10 mouse cellular contexts compared by ENCODE assay signal in genomic region chr8:4730942-4731341, GRCm38 (mm10). TPM values are rescaled to one million over a fixed set of nuclear protein-coding genes. Genes with fewer than 3 reads are reported as not detected.
DNase-seq lines count a peak whose midpoint lies in the region; ATAC-seq and TF ChIP-seq lines count a peak whose summit lies in the region.
"Had no signal": no experiment of that assay in that cellular context is flagged by ENCODE, and none has a peak within 500 bp of the region (broad histone marks: within the 10 kb centered on the region; RNA-seq: fewer than 3 reads in every experiment).

No protein-coding gene starts in this region.

- H3K9ac ChIP-seq in kidney, embryonic 14.5 days (ENCODE audit: low read depth, low read length) = no peak overlapping the region
- H3K9ac ChIP-seq in liver, postnatal 0 days (replicated peaks) = no peak overlapping the region
- H3K9ac ChIP-seq in midbrain, embryonic 11.5 days (ENCODE audit: low read length) = no peak overlapping the region

- TF ChIP-seq CTCF in kidney, adult 2 months (conservative IDR thresholded peaks at IDR 0.05; ENCODE audit: insufficient read depth, insufficient read length, low read depth, low read length) = peak; percentile 39
- peak; percentile 68 for TF ChIP-seq CTCF in Patski (IDR thresholded peaks at IDR 0.05)
- TF ChIP-seq CTCF in liver, postnatal 0 days (IDR thresholded peaks at IDR 0.05; ENCODE audit: low read depth) = peak; percentile 57

- ATAC-seq in kidney, embryonic 14.5 days (ENCODE audit: low FRiP score, low TSS enrichment) = no peak
- ATAC-seq in Patski = no peak
- ATAC-seq in liver, postnatal 0 days = no peak
- ATAC-seq in midbrain, embryonic 11.5 days (ENCODE audit: low FRiP score) = no peak
- ATAC-seq: hindbrain, postnatal 0 days; midbrain, embryonic 16.5 days had no signal

- CTCF ChIA-PET in Patski (lab: Charles Lee) = interaction anchor here (1.3 kb wide), 2 partner anchors 10 to 48 kb away, joined by 3 to 5 read pairs; partner anchors contain the start of gene Shcbp1

- 65% methylated on average over 1 of the region's 1 CpGs for WGBS in kidney, adult 2 months
- 73% methylated on average over 1 of the region's 1 CpGs for WGBS in kidney, embryonic 14.5 days
- 74% methylated on average over 1 of the region's 1 CpGs for WGBS in liver, postnatal 0 days (ENCODE audit: insufficient replicate concordance)
- 75% methylated on average over 1 of the region's 1 CpGs for WGBS in midbrain, embryonic 11.5 days

- H3K4me1 ChIP-seq in kidney, adult 2 months (ENCODE audit: control insufficient read depth, insufficient read depth, low read length) = no peaks in the 10 kb centered on the region
- H3K4me1 ChIP-seq in kidney, embryonic 14.5 days (ENCODE audit: control insufficient read depth, insufficient read depth, low read length) = no peaks in the 10 kb centered on the region
- H3K4me1 ChIP-seq in liver, postnatal 0 days (ENCODE audit: insufficient read depth) = no peaks in the 10 kb centered on the region
- no peaks in the 10 kb centered on the region for H3K4me1 ChIP-seq in midbrain, embryonic 11.5 days (ENCODE audit: control insufficient read depth, insufficient read depth, low read length)

- no peaks in the 10 kb centered on the region for H3K36me3 ChIP-seq in kidney, adult 2 months (ENCODE audit: control insufficient read depth, insufficient read depth, low read length)
- peaks cover 3% of the 10 kb centered on the region; the same call in 1 of the 2 replicates for H3K36me3 ChIP-seq in kidney, embryonic 14.5 days (ENCODE audit: control insufficient read depth, insufficient read depth, low read length)
- H3K36me3 ChIP-seq in liver, postnatal 0 days (replicated peaks; ENCODE audit: insufficient read depth, low read length) = peaks cover 1% of the 10 kb centered on the region; the same call in 1 of the 2 replicates
- H3K36me3 ChIP-seq in midbrain, embryonic 11.5 days (ENCODE audit: control insufficient read depth, insufficient read depth, low read length) = peaks cover under 1% of the 10 kb centered on the region; the same call in 1 of the 2 replicates

- in situ Hi-C loops in Patski (cut with MboI; ENCODE audit: low pct_unique_long_range_greater_than_20kb) = no loop called here

- TF ChIP-seq POLR2A in kidney, adult 2 months (IDR thresholded peaks at IDR 0.05; ENCODE audit: low read depth, low read length) = no peak

- no peak overlapping the region for H3K4me3 ChIP-seq in kidney, adult 2 months (ENCODE audit: insufficient read depth, low read depth, low read length)
- H3K4me3 ChIP-seq in kidney, embryonic 14.5 days (ENCODE audit: low read length) = no peak overlapping the region
- H3K4me3 ChIP-seq in liver, postnatal 0 days (ENCODE audit: low read depth, low read length) = no peak overlapping the region
- H3K4me3 ChIP-seq in midbrain, embryonic 11.5 days (ENCODE audit: low read depth, low read length) = no peak overlapping the region
- H3K4me3 ChIP-seq: gastrocnemius, adult 2 months had no signal

- H3K27me3 ChIP-seq in kidney, adult 2 months (replicated peaks; ENCODE audit: control insufficient read depth, insufficient read depth, low read length) = no peaks in the 10 kb centered on the region
- no peaks in the 10 kb centered on the region for H3K27me3 ChIP-seq in kidney, embryonic 14.5 days (ENCODE audit: control insufficient read depth, insufficient read depth, low read length)
- no peaks in the 10 kb centered on the region for H3K27me3 ChIP-seq in Patski
- no peaks in the 10 kb centered on the region for H3K27me3 ChIP-seq in liver, postnatal 0 days (ENCODE audit: insufficient read depth, low read length)
- H3K27me3 ChIP-seq in midbrain, embryonic 11.5 days (ENCODE audit: control insufficient read depth, insufficient read depth, low read length) = no peaks in the 10 kb centered on the region

- no peak overlapping the region for H3K4me2 ChIP-seq in kidney, embryonic 14.5 days (replicated peaks; ENCODE audit: low read depth, low read length)
- H3K4me2 ChIP-seq in liver, postnatal 0 days (ENCODE audit: low read depth, low read length) = no peak overlapping the region
- H3K4me2 ChIP-seq in midbrain, embryonic 11.5 days = no peak overlapping the region

- DNase-seq in kidney, adult 2 months = no peak
- peak; percentile 32 for DNase-seq in CD4-positive helper T cell, adult 2 months (ENCODE audit: low read depth, low spot score)
- DNase-seq in Patski (ENCODE audit: low read depth, low spot score) = no peak
- DNase-seq in liver, postnatal 0 days = peak; percentile 23
- DNase-seq in midbrain, embryonic 11.5 days (ENCODE audit: low spot score, missing footprints) = no peak
- no peak for DNase-seq in urinary bladder, adult 2 months (ENCODE audit: low spot score)
- DNase-seq: gastrocnemius, adult 2 months had no signal

- 0 out of 2 replicates have a peak, but pooled peaks cover 2% of the 10 kb centered on the region for H3K9me3 ChIP-seq in kidney, embryonic 14.5 days (ENCODE audit: control insufficient read depth, low read length)
- no peaks in the 10 kb centered on the region for H3K9me3 ChIP-seq in liver, postnatal 0 days (ENCODE audit: low read length)
- H3K9me3 ChIP-seq in midbrain, embryonic 11.5 days (ENCODE audit: control insufficient read depth, low read length) = no peaks in the 10 kb centered on the region; the same call in 1 of the 2 replicates

- TF ChIP-seq EP300 in liver, postnatal 0 days (IDR thresholded peaks at IDR 0.05; ENCODE audit: low read depth) = no peak

- no peak overlapping the region for H3K27ac ChIP-seq in kidney, adult 2 months (ENCODE audit: insufficient read depth, low read depth, low read length)
- no peak overlapping the region for H3K27ac ChIP-seq in kidney, embryonic 14.5 days (ENCODE audit: low read depth, low read length)
- H3K27ac ChIP-seq in liver, postnatal 0 days (ENCODE audit: low read depth) = no peak overlapping the region
- H3K27ac ChIP-seq in midbrain, embryonic 11.5 days (ENCODE audit: low read depth, low read length) = no peak overlapping the region
- H3K27ac ChIP-seq: gastrocnemius, adult 2 months; hindbrain, postnatal 0 days had no signal

- POLR2A ChIA-PET in Patski (lab: Charles Lee) = no interaction called here

RNA-seq across cellular contexts. Expression of gene Shcbp1, which starts 48.4 kb away (rescaled TPM):
- polyA plus RNA-seq in kidney, adult 2 months (2012; rRNA removed) = 0.38 and 0.46 TPM in 2 replicates
- 82.6 and 88.3 TPM in 2 replicates for polyA plus RNA-seq in kidney, embryonic 14.5 days (2014; fragmentation: Nextera tagmentation; extraction: Ambion mirVana)
- 25.5 TPM for polyA plus RNA-seq in Patski (2021)
- 12.1 and 15.1 TPM in 2 replicates for polyA plus RNA-seq in liver, postnatal 0 days (2015; fragmentation: Nextera tagmentation; extraction: Ambion mirVana)
- 78.2 and 87.4 TPM in 2 replicates for polyA plus RNA-seq in midbrain, embryonic 11.5 days (2014; fragmentation: Nextera tagmentation; extraction: Ambion mirVana)
- polyA plus RNA-seq in urinary bladder, adult 2 months (2012; rRNA removed) = 1.4 and 1.5 TPM in 2 replicates

Comparison
In these comparisons a context has a peak if more than half of its experiments do, and no peak if none do; other contexts are left out.
1. DNase-seq: peak in CD4-positive helper T cell, adult 2 months (single experiment) and liver, postnatal 0 days (single experiment); none in kidney, adult 2 months (single experiment), Patski (single experiment), midbrain, embryonic 11.5 days (single experiment) and urinary bladder, adult 2 months (single experiment).
2. Peak in every context shown above with its lines, with median percentiles within 50 percentile points of each other: CTCF ChIP-seq.